Mouse (Mus musculus): ENCODE data around the gene Riox1. TPM values are rescaled to one million over a fixed set of nuclear protein-coding genes. Genes with fewer than 3 reads are reported as not detected.

Gene Riox1
- total RNA-seq, 2 experiments from 2014 or later: 5.2 to 5.5 TPM

DNA sequence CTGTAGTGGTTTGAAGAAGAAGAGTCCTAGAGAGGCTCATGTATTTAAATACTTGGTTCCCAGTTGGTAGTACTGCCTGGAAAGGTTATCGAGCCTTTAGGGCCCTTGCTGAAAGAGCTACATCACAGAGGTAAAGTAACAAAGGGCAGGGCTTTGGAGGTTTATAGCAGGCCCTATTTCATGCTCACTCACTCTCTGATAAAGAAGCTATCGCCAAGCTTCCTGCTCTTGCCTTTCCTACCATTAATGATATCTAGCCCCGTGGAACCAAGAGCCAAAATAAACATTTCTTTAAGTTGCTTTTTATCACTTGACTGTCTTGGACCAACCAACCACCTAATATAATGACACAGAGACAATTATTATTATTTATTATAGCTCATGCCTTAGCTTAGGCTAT, 50.0 kb downstream of the Riox1 start:
- intact Hi-C loops (cut with DNase I): no loop called here
- no peak for DNase-seq (ENCODE audit: low spot score)

Other genes starting within 250 kb of the Riox1 start
- gene Papln, start 187.0 kb upstream of the Riox1 start, total RNA-seq (2021): 10 to 100 TPM in 1 of 2 experiments, 1 to 10 TPM in 1; 9.6 to 13.4 TPM
- gene Numb, start 28.7 kb upstream of the Riox1 start, total RNA-seq (2021): 10 to 100 TPM; 29.5 to 36.3 TPM
- not detected for gene Heatr4, start 34.2 kb downstream of the Riox1 start, total RNA-seq (2021)
- gene Acot2, start 37.3 kb downstream of the Riox1 start, total RNA-seq (2021): 100 to 1,000 TPM; 100 to 107 TPM
- 10 to 100 TPM; 35.8 to 47.2 TPM for gene Acot1, start 58.9 kb downstream of the Riox1 start, total RNA-seq (2021)
- gene Acot4, start 87.8 kb downstream of the Riox1 start, total RNA-seq (2021): 1 to 10 TPM in 1 of 2 experiments, under 1 TPM in 1; 0.94 to 1.5 TPM
- gene Gm49366, start 88.3 kb downstream of the Riox1 start, total RNA-seq (2021): not detected
- gene Acot3, start 101.5 kb downstream of the Riox1 start, total RNA-seq (2021): 1 to 10 TPM; 1.7 TPM
- gene Acot5, start 118.7 kb downstream of the Riox1 start, total RNA-seq (2021): not detected
- gene Acot6, start 150.0 kb downstream of the Riox1 start, total RNA-seq (2021): 1 to 10 TPM; 2.2 to 2.4 TPM
- gene Dnal1, start 163.8 kb downstream of the Riox1 start, total RNA-seq (2021): 10 to 100 TPM in 1 of 2 experiments, 1 to 10 TPM in 1; 8.2 to 10.1 TPM
- under 1 TPM; 0.14 to 0.18 TPM for gene Pnma1, start 197.9 kb downstream of the Riox1 start, total RNA-seq (2021)